Mouse (Mus musculus): Measurements from ENCODE around the gene Fam124a.

- TF ChIP-seq ZNF384 (IDR thresholded peaks at IDR 0.05; ENCODE audit: low read depth, low read length), result no peak
- no peak for TF ChIP-seq MAFK (IDR thresholded peaks at IDR 0.05; ENCODE audit: insufficient read depth, low read depth, low read length)
Observed at GRCm38 (mm10) chr14:62539834-62540233, 15.7 kb upstream of the Fam124a start.
